Mouse (Mus musculus): ENCODE results near the gene Timm23.
"Not testable (repeated sequence)": the region's sequence is repeated elsewhere in the genome, so short reads cannot be mapped to it uniquely, and the experiment has no call there.

Timm23 gene

DNA sequence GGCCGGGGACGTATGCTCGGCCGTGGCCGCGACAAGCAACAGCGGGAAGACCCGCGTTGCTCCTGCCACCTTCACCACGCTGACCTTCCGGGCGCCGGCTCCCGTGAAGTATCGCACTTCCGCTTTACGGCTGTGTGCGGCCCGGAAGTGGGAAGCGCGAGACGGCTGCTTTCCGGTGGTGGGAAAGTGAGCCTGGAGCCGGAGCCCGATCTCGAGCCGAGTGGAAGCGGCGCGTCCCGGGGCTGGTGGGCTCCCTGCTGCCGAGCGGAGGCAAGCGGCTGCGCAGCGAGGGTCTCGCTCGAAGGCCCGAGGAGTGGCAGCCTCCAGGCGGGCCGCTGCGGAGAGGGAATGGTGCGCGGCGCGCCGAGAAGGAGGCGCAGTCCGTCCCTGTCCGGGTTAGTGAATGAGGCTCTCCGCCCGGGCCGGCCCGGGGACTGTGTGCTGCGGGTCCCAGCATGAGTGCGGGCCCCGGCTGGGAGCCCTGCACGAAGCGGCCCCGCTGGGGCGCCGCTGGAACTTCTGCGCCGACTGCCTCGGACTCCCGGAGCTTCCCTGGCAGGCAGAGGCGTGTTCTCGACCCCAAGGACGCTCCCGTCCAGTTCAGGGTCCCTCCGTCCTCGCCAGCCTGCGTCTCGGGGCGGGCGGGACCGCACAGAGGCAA, at the start of gene Timm23, which contains the start of gene Parg:
Gene Timm23, minus strand, starts transcription at position 108 of the 661 bp plus-strand sequence.
Gene Parg, plus strand, starts transcription at position 159 of the 661 bp plus-strand sequence.
- in situ Hi-C loops (cut with MboI, MseI), result no loop called here

DNA sequence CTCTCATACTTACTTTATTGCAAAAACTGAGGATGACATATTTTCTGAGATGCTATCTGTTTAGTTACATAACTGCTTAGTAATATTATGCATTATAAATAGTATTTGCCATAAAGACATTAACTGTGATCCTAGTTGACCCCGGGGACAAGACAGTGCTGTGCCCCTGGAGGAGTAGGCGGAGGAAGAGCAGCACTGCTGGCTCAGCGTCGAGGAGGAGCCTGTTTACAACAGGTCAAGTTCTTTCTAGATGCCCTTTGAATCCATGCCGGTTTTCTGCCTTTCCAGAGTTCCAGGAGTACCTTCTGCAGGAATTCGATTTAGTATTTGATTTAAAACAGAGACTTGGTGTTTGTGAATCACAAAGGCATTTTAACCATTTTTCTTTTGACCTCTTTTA, 47.9 kb upstream of the Timm23 start:
- in situ Hi-C loops (cut with MboI, MseI), result no loop called here

DNA sequence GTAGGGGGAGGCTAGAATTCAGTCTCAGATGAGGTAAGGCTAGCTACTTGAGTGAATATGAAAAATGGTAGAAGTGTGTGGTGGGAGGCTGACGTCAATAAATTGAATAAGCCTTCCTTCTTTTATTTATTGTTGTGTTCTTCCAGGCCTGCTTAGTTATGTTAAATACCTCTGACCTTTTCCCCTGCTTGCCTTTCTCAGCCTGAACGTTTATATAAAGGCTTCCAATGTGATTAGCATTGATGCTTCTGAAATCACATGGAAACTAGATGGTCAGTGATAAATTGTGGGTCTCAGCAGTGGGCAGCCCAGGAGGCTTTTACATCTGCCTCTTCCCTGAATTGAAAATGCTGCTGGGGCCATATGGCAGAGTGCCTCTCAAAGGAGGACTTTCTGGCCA, 44.3 kb upstream of the Timm23 start:
- in situ Hi-C loops (cut with MboI, MseI), result no loop called here

DNA sequence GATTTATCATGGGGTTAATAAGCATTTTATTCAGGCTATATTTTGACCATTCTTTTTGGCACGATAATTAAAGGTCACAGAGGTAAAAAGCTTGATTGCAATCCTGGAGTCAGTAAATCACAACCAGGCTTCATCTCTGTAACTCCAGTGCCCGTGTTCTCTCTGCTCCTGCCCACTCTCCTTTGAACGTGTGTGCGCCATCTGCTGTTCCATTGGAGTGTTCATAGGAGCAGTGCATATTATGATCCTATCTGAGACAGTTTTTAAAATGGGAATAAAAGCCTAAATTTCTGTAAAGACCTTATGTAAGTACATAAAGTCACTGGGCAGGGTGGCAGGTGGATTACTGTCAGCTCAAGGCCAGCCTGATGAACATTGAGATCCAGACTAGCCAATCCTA, 40.7 kb upstream of the Timm23 start:
- in situ Hi-C loops (cut with MboI, MseI), result no loop called here

DNA sequence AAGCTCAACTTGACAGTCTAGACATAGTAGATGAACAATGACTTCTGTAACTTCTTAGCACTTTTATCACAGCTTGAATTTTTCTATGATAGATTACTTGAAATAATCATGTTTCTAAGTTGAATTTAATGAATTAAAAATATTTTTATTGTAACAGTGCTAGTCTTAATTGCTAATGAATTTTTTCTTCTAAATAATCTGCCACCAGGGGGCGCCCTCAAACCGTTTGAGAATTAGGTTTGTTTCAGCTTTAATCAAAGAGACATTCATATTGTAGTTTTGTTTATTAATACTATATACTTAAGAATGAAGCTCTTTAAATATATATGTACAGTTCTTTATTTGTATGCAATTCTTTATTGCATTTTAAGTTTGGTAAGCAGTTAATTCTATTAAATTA, 27.3 kb upstream of the Timm23 start:
- in situ Hi-C loops (cut with MboI, MseI), result loop anchor here (5.0 kb wide), 1 partner anchor 248 kb away; no protein-coding TSS in a partner anchor

DNA sequence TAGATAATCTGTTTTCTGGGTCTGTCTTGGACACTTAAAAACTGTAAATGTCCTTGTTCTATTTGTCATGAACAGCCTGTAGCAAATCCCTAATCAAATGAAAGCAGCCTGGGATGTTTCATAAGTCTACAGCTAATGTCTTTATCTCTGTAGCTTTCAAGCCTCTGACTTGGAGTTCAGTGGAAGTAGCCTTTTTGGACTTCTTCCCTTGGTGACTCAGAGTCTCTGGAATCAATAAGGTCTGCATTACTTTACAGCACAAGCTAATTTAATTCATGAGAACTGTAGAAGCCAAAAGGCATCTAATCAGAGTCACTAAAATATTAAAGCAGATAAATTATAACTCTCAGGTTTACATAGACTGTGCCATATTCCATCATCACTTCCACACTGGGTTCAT, 24.9 kb upstream of the Timm23 start:
- in situ Hi-C loops (cut with MboI, MseI), result loop anchor here (5.0 kb wide), 1 partner anchor 251 kb away; no protein-coding TSS in a partner anchor

DNA sequence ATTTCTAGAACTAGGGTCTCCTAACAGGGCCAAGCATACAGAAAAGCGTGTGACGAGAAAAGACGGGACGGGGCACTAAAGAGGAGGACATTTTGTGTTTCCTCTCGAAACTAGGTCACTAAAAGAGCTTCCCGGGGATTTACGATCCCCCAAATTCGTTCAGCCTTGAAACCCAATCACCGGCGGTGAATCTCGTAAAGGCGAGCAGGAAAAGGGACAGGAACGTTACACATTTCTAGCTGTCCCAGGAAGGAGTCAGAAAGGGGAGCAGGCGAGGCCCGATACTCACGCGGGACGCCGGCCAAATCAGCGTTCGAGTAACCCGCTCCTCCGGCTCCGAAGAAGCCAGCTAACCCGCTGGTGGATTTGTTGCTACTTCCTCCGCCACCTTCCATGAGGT, 344 bp downstream of the Timm23 start:
- in situ Hi-C loops (cut with MboI, MseI), result no loop called here

DNA sequence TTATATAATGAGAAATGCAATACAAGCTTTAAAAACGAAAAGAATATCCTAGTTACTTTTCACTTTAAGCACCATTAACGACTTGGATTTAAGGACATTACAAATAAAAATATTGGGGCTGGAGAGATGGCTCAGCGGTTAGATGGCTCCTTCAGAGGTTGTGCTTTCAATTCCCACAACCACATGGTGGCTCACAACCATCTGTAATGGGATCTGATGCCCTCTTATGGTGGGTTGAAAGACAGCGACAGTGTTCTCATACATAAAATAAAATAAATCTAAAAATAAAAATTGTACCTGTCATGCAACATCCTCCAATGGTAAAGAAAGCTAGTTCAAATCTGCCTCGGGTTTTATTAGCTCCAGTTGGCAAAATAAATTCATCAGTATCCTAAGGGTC, 8.1 kb downstream of the Timm23 start:
- in situ Hi-C loops (cut with MboI, MseI), result not testable (repeated sequence)

DNA sequence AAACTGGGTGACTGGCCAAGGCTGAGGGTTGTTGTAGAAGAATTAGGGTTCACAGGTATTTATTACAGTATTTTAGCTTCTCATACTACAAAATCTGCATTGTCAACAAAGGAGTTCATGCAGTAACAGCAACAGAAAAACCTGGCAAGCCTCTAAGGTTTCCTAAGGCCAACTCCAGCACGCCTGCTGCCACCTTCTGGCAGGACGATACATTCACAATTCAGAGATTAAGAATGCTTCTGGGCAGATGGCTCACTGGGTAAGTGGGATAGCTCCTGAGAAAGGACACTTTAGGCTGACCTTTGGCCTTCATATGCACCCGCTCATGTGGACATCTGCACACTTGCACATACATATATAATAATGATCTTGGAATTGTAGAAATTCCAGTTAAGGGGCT, 9.3 kb downstream of the Timm23 start:
- in situ Hi-C loops (cut with MboI, MseI), result no loop called here

DNA sequence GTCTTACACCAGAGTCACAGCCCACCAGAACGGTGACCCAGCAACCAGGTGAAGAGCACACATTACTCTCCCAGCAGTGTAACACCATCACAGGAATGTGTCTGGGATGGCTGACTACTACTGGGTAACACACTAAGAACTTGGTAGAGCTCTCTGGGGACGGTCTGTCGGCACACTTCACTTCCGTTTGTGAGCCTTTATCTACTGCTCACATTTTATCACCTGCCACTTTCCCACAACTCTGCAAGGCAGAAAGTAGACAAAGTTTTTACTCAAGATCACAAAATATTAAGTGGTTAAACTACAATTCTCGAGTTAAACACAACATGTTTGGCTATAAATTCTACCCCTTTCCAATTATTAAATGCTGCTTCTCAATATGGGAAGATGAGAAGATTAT, 9.8 kb downstream of the Timm23 start:
- in situ Hi-C loops (cut with MboI, MseI), result no loop called here

DNA sequence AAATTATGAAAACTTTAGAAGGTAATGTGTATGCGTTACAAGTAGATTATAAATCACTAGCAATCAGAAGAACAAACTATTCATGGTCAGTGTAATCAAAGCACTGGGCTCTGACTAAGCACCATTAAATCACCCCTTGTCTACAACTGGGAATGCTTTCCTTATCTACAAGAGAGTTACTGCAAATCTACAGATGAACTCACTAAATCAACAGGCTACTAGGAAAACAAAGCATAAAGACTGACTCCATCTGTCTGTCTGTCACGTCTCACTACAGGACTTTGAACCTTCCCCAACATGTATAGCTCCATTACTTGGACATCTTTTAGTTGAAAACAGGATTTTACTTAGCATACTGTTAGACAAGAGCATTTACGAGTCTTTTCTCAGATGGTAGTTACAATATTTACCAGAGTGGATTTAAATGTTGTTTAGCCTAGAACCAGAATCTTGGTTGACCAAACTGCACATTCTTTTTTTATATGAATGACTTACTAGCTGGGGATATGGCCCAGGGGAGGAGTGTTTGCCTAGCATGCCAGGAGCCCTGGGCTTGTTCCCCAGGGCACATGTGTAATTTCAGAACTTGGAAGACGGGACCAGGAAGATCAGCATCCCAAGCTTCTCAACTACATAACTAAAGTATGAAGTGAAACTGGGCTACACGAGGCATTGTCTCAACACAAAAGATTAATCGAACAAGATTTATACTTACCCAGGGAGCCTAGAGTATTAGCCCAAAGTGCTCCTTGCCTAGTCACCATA, 10.9 kb downstream of the Timm23 start:
- in situ Hi-C loops (cut with MboI, MseI), result no loop called here

DNA sequence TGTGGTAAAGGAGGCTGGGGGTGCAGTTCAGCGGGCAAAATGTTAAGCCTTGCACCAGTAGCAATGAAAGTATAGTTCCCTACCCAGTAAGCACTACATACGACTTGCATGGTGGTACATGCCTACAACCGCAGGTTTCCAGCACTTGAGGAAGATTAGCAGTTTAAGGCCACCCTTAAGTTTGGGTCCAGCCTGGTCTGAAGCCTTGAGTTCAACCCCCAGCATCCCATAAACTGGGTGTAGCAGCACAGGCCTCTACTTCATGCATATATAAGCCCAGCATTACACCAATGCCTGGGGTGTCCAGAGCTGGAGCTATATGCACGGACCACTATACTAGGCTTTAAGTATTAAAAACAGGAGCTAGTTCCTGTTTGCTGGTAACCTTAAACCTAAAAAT, 17.9 kb downstream of the Timm23 start:
- in situ Hi-C loops (cut with MboI, MseI), result no loop called here

DNA sequence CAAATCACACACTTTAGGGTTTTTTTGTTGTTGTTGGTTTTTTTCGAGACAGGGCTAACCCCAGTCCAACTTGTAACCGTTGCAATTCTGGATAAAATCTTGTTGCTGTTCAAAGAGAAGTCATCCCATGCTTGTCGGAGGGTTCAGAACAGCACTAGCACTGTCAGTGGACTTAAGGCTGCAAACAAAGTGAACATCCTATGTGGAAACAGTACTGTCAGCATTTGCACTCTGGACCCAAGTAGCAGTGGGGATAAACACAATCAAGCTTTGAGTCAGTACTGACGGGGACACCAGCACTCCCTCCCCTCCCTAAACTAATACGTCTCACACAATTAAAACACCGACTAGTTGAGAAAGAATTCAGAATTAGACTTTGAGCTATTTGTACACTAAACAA, 20.8 kb downstream of the Timm23 start:
- in situ Hi-C loops (cut with MboI, MseI), result no loop called here

DNA sequence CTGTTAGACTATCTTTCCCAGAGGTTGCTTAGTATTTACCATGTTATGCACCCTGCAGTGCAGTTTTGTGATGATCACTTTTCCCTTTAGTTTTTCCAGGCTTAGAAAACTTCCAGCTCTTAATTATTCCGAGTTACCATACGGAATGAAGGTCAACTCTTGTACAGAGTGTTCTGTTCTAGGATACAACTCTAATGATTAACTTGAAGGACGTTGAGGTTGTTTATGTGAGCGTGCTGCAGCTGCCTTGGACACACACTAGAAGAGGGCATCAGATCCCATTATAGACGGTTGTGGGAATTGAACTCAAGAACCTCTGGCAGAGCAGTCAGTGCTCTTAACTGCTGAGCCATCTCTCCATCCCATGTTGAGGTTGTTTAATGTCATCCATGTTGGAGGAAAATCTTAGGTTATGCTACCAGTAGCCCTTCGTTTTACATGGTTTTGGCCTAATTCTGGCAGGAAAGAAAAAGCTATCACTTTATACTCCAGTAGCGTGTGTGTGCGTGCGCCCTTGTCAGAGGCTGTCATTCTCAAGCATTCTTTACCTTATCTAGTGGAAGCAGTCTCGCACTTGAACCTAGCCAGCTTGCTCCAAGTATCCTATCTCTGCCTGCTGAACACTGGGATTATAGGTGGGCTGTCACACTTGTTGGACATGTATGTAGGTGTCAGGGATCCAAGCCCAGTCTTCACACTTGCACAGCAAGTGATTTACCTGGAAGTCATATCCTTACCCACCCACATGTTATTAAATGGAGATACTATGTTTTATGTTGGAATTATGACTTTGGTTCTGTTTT, 22.1 kb downstream of the Timm23 start:
- in situ Hi-C loops (cut with MboI, MseI), result no loop called here

DNA sequence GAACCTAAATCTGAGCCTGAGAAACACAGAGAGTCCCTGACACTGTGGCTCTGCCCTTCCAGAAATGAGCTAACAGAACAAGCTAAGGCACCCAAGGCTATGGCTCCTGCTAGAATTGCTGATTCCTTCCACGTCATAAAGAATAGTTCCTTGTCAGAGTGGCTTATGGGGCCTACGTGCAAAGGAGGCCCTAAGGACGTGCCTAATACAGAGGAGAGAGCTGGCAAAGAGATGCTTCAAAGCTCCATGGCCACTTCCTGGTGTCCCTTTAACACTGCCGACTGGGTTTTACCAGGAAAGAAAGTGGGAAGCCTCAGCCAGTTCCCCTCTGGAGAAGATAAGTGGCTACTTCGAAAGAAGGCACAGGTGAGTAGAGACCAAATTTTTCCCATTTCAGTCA, 25.1 kb downstream of the Timm23 start:
- in situ Hi-C loops (cut with MboI, MseI), result not testable (repeated sequence)

DNA sequence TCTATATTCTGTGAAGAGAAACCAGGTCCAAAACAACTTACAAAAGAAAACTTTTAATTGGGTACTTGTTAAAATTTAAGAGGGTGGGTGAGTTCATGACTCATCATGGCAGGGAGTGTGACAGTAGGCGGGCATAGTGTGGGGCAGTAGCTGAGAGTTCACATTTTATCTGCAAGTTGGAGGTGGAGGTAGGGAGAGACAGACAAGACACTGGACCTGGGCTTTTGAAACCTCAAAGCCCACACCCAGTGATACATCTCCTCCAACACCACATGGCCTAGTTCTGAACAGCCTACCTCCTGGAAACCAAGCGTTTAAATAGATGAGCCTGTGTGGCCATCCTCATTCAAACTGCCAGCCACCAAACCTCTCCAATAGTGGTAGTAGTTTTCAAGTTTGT, 26.4 kb downstream of the Timm23 start:
- in situ Hi-C loops (cut with MboI, MseI), result no loop called here

DNA sequence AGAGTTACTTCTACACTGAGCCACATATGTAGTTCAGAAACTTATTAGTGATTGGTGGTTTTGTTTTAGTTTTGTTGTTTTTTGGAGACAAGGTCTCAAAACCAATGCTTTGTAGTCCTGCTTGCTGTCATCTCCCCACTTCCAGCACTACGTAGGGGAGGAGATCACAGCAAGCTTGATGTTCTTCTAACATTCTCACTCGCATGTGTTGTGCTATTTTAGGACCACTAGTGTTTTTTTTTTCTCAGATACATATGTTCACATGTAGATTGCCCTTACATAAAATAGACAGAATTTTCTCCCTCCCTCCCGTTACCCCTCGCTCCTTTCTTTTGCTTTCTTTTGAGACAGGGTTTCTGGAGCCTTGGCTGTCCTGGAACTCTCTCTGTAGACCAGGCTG, 31.6 kb downstream of the Timm23 start:
- in situ Hi-C loops (cut with MboI, MseI), result no loop called here

DNA sequence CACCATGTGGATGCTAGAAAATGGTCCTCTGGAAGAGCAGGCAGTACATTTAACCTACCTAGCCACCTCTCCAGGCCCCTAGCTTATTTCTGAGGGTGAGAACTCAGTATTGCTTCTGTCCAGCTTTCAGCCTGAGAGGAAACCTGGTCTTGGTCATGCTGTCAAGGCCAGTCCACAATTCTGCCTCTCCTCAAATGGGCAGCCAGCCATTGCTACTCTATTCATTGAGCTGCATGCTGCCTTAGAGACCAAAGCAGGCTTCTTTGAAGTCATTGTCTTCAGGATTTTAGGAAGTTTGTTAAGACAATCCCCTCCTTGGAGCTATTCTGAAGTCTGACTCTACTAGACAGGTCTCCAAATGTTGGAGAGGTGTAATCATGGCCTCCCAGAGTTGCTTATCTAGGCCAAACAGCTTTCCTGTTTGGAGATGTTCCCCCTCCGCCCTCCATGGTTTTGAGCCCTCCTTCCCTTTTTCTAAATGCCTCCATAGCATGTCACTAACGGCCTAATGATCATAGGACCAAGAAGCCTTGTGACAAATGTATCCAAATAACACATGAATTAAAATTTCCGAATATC, 33.0 kb downstream of the Timm23 start:
- in situ Hi-C loops (cut with MboI, MseI), result no loop called here

DNA sequence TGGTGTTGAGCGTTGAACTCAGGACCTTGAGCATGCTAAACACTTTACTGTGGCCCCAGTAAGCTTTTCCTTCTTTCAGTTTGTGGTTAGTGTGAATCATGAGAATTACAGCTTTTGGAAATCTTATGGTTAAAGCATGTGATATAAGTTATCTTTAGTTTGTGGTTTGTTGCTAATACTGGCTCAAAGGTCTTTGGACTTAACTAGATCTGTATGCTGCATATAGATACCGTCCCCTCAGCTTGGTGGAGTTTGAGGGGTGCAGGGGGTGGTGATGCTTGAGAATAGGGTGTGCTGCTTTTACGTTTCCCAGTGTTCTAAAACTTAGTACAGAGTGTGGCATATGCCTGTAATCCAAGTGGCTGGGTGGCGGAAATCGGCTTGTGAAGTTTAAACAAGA, 34.4 kb downstream of the Timm23 start:
- in situ Hi-C loops (cut with MboI, MseI), result no loop called here

DNA sequence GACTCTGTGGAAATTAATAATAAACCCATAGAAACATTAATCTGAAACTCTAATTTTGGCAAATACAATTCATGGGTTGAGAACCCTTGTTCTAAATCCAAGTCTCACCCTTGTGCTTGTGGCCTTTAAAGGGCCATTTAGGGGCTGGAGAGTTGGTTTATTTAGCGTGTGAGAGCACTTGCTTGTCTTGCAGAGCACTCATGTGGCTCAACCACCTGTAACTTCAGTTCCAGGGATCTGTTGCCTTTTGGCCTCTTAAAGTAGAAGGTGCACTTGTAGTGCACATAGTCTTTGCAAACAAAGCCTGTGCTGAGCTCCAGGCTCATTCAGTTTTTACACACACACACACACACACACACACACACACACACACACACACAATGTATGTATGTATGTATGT, 34.9 kb downstream of the Timm23 start:
- in situ Hi-C loops (cut with MboI, MseI), result no loop called here

DNA sequence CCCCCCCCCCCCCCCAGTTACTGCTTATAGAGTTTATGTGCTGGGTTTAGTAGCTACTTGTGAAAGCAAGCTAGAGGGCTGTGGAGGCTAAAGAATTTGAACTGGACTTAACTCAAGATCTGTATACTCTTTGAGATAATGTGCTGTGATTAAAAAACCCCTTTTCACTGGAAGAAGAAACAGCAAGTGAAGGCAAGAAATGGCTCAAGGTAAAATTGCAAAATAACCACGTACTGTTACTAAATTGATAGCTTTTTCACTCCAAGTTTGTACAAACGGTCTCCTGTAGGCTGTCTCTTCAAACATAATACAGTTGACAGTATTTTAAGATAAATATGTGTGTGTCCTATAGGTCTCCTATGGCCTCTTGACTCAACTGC, 35.6 kb downstream of the Timm23 start:
- in situ Hi-C loops (cut with MboI, MseI), result no loop called here

Measured in T-helper 1 cell (primary cell).